Mouse (Mus musculus): Measurements from ENCODE around the gene Tmem38b. TPM values are rescaled to one million over a fixed set of nuclear protein-coding genes. Genes with fewer than 3 reads are reported as not detected.

The Tmem38b gene
- total RNA-seq, 2 experiments from 2014 or later, result 11.0 to 14.0 TPM

DNA sequence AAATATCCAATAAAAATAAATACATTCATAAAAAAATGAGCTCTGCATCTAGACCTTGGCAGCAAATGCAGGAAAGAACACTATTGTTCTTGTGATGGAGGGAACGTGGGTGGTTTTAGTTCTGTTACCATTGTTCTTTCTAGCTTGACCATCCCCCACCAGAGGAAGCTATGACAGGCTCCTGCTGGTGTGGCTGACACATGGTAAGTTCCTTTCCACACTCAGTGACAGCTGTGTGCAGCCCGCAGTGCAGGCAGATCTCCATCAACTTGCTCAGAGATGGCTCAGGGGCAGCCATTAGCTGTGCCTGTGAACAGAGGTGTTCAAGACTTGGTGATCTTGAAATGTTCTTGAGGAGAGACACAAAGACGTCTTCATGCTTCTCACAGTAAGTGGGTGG lies 6.5 kb downstream of the Tmem38b start:
- intact Hi-C loops (cut with DNase I), result no loop called here
- DNase-seq (ENCODE audit: extremely low spot score in 1 of 2, low spot score in 2 of 2), result no peak
- Histone ChIP-seq H3K4me3 (no peak overlapping the region), H3K27ac (no peak overlapping the region)
- no peak for TF ChIP-seq CTCF (IDR thresholded peaks at IDR 0.05)

- intact Hi-C loops (cut with DNase I), result no loop called here
- Histone ChIP-seq H3K27ac (no peak overlapping the region), H3K4me3 (no peak overlapping the region)
- DNase-seq (ENCODE audit: extremely low spot score in 1 of 2, low spot score in 2 of 2), result no peak
- TF ChIP-seq CTCF (IDR thresholded peaks at IDR 0.05), result no peak
Observed at GRCm38 (mm10) chr4:53836978-53837377, 11.1 kb downstream of the Tmem38b start.

- H3K27ac ChIP-seq, result no peak overlapping the region
- no peak for TF ChIP-seq CTCF (IDR thresholded peaks at IDR 0.05)
- intact Hi-C loops (cut with DNase I), result loop anchor here (5.0 kb wide), 1 partner anchor 78 kb away; no protein-coding TSS in a partner anchor
- no peak overlapping the region for H3K4me3 ChIP-seq
- no peak for DNase-seq (ENCODE audit: extremely low spot score in 1 of 2, low spot score in 2 of 2)
Observed at GRCm38 (mm10) chr4:53840158-53840870, 14.5 kb downstream of the Tmem38b start.

DNA sequence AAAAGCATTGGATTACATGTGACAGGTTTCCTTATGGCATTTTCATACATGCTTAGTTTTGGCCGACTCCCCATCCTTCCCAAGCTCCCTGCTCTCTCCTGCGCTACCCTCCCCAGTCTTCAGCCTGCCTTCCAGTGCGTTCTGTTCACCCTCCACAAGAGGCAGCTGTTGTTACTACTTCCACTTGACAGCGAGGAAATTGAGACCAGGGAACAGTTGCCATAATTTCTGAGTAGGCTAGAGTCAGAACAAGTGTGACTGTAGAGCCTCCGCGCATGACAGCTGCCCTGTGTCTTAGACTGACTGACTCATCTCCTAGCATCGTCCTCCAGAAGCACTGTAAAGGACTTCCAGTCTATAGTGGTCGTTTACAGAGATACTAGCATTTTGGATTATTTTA lies 17.7 kb downstream of the Tmem38b start:
- Histone ChIP-seq H3K27ac (no peak overlapping the region), H3K4me3 (no peak overlapping the region)
- TF ChIP-seq CTCF (IDR thresholded peaks at IDR 0.05), result peak; percentile 38
- peak; percentile 19 to 26 for DNase-seq (ENCODE audit: extremely low spot score in 1 of 2, low spot score in 2 of 2)
- intact Hi-C loops (cut with DNase I), result loop anchor here (5.0 kb wide), 1 partner anchor 81 kb away; no protein-coding TSS in a partner anchor

DNA sequence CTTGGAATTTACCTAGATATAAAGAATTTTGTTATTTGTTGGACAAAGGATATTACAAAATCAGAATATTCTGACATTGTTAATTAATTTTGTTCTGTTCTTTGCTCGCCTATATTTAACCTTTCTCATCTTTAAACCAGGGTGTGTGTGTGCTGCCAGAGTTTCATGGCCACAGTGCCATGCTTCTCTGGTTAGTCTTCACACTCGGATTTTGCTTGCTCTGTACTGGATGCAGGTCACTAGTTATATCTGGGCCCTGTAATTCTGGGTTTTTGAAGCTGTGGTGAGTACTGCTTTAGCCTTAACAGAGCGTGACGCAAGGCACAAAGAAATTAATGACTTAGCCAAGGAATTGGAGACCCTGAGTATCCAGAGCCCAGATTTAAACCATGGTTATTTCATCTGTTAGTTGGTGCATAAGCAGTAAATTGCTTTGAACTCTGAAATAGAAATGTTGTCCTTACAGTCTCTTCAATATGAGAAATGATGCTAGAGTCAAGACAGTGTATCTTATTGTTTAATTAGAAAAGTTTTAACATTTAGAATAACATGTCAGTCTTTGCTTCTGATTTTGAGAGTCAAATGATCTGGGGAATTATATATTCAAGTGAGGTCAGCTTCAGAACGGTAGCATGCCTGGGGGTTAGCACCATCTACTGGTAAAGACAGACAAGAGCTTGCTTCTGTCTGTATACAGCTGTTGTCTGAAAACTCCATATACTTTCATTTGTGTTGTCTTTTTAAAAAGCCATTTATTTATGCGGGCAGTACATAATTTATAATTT lies 19.2 kb downstream of the Tmem38b start:
- no peak overlapping the region for H3K4me3 ChIP-seq
- no peak overlapping the region for H3K27ac ChIP-seq
- TF ChIP-seq CTCF (IDR thresholded peaks at IDR 0.05), result peak; percentile 84
- DNase-seq (ENCODE audit: extremely low spot score in 1 of 2, low spot score in 2 of 2), result no peak
- intact Hi-C loops (cut with DNase I), result loop anchor here (1.0 to 5.0 kb wide), 2 partner anchors 83 to 106 kb away; no protein-coding TSS in a partner anchor

DNA sequence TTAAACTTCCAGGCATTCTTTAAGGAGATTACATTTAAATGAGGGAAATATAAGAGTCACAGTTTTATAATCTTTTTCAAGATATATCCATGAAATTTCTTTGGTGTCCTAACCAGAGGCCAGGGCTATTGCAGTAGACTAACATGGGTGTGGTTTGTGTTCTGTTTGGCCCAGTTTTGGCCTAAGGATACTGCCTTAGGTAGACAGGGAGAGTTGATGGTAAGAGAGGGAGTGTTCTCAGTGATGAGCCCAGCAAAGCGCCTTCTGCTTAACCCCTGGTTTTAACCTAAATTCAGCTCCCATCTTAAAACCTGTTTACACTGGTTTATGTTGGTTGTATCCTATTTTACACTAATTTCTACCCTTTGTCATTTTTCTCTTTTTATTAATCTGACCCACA lies 19.8 kb downstream of the Tmem38b start:
- intact Hi-C loops (cut with DNase I), result loop anchor here (1.0 kb wide), 1 partner anchor 106 kb away; no protein-coding TSS in a partner anchor
- no peak for DNase-seq (ENCODE audit: extremely low spot score in 1 of 2, low spot score in 2 of 2)
- H3K4me3 ChIP-seq, result no peak overlapping the region
- TF ChIP-seq CTCF (IDR thresholded peaks at IDR 0.05), result no peak
- H3K27ac ChIP-seq, result no peak overlapping the region

DNA sequence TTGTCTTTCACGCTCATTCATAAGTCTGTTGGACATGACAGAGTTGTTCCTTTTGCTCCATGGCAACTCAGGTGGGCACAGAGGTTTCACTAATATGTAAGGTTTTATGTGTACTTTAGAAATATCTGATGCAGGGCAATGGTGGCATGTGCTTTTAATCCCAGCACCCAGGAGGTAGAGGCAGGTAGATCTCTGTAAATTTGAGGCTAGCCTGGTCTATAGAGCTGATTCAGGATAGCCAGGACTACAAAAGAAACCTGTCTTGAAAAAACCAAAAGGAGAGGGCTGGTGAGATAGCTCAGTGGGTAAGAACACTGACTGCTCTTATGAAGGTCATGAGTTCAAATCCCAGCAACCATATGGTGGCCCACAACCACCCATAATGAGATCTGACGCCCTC lies 20.5 kb downstream of the Tmem38b start:
- Histone ChIP-seq H3K27ac (no peak overlapping the region), H3K4me3 (no peak overlapping the region)
- intact Hi-C loops (cut with DNase I), result no loop called here
- DNase-seq (ENCODE audit: extremely low spot score in 1 of 2, low spot score in 2 of 2), result no peak
- no peak; the same call in 1 of the 2 replicates for TF ChIP-seq CTCF (IDR thresholded peaks at IDR 0.05)

DNA sequence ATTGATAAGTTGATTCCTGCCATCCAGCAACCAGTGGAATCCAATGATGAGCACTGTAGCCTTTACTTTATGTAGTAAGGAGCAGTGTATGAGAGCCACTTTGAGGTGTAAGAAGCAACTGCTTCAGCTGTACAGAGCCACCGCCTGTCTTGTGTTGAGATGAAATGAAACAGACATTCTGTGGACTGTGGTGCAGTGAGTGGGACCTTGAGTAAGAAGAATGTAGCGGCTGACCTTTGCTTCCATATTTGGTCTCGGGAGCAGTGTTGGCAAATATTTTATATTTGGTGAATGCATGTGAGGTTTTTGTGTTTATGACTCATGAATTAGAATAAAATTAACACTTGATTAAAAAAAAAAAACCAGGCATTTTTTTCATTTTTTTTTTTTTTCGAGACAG lies 21.7 kb downstream of the Tmem38b start:
- intact Hi-C loops (cut with DNase I), result no loop called here
- no peak overlapping the region for H3K4me3 ChIP-seq
- no peak for TF ChIP-seq CTCF (IDR thresholded peaks at IDR 0.05)
- H3K27ac ChIP-seq, result no peak overlapping the region
- DNase-seq (ENCODE audit: extremely low spot score in 1 of 2, low spot score in 2 of 2), result no peak

- no peak overlapping the region for H3K27ac ChIP-seq
- intact Hi-C loops (cut with DNase I), result no loop called here
- no peak for DNase-seq (ENCODE audit: extremely low spot score in 1 of 2, low spot score in 2 of 2)
Observed at GRCm38 (mm10) chr4:53848308-53848707, 22.5 kb downstream of the Tmem38b start.

GRCm38 (mm10) chr4:53848816-53849215 lies 23.0 kb downstream of the Tmem38b start:
- intact Hi-C loops (cut with DNase I), result no loop called here
- no peak for TF ChIP-seq CTCF (IDR thresholded peaks at IDR 0.05)
- no peak for DNase-seq (ENCODE audit: extremely low spot score in 1 of 2, low spot score in 2 of 2)
- no peak overlapping the region for H3K4me3 ChIP-seq
- H3K27ac ChIP-seq, result no peak overlapping the region

More at GRCm38 (mm10) chr4:53848308-53848707, 22.5 kb downstream of the Tmem38b start:
- no peak for TF ChIP-seq CTCF (IDR thresholded peaks at IDR 0.05)
- H3K4me3 ChIP-seq, result no peak overlapping the region

- H3K27ac ChIP-seq, result no peak overlapping the region
- TF ChIP-seq CTCF (IDR thresholded peaks at IDR 0.05), result no peak
- H3K4me3 ChIP-seq, result no peak overlapping the region
- DNase-seq (ENCODE audit: extremely low spot score in 1 of 2, low spot score in 2 of 2), result no peak
- intact Hi-C loops (cut with DNase I), result no loop called here
Observed at GRCm38 (mm10) chr4:53849804-53850203, 24.0 kb downstream of the Tmem38b start.

- no peak overlapping the region for H3K27ac ChIP-seq
- no peak for TF ChIP-seq CTCF (IDR thresholded peaks at IDR 0.05)
- intact Hi-C loops (cut with DNase I), result no loop called here
Observed at GRCm38 (mm10) chr4:53853333-53853732, 27.5 kb downstream of the Tmem38b start.

More at GRCm38 (mm10) chr4:53853333-53853732, 27.5 kb downstream of the Tmem38b start:
- H3K4me3 ChIP-seq, result no peak overlapping the region
- DNase-seq (ENCODE audit: extremely low spot score in 1 of 2, low spot score in 2 of 2), result no peak

Data from left cerebral cortex, adult 2 months (tissue).